Mouse (Mus musculus): Measurements from ENCODE around the gene Galnt16. TPM values are rescaled to one million over a fixed set of nuclear protein-coding genes. Genes with fewer than 3 reads are reported as not detected.

Gene Galnt16
- polyA plus RNA-seq, 2 experiments, result 15.7 to 19.1 TPM

GRCm38 (mm10) chr12:80642725-80643692 is 124.9 kb downstream of the Galnt16 start:
- Histone ChIP-seq H3K4me2 (replicated peaks; ENCODE audit: low read depth, low read length, severe bottlenecking) (peak overlapping the region; percentile 81), H3K27ac (replicated peaks; ENCODE audit: low read depth, low read length) (peak overlapping the region; percentile 94), H3K27me3 (ENCODE audit: control insufficient read depth, insufficient read depth, low read length) (no peaks in the 10 kb centered on the region), H3K9me3 (ENCODE audit: control insufficient read depth, low read length) (no peaks in the 10 kb centered on the region), H3K9ac (ENCODE audit: low read depth, low read length, severe bottlenecking) (peak overlapping the region; percentile 96), H3K4me1 (ENCODE audit: control insufficient read depth, insufficient read depth, low read length) (peaks cover 29% of the 10 kb centered on the region), H3K36me3 (ENCODE audit: control insufficient read depth, insufficient read depth, low read length) (peaks cover 41% of the 10 kb centered on the region), H3K4me3 (replicated peaks; ENCODE audit: low read length) (peak overlapping the region; percentile 97)
- DNase-seq (ENCODE audit: low spot score), result no peak
- WGBS, result 2% methylated on average over 48 of the region's 48 CpGs
- peak; percentile 69 for ATAC-seq (ENCODE audit: low FRiP score, low read depth)
- no peak for TF ChIP-seq POLR2A (IDR thresholded peaks at IDR 0.05; ENCODE audit: borderline replicate concordance, extremely low read depth, insufficient read depth, insufficient read length)

- H3K9me3 ChIP-seq (ENCODE audit: control insufficient read depth, low read length), result no peaks in the 10 kb centered on the region
- H3K4me2 ChIP-seq (replicated peaks; ENCODE audit: low read depth, low read length, severe bottlenecking), result peak within 1 kb of the TSS; percentile 81
- ATAC-seq (ENCODE audit: low FRiP score, low read depth) (peak; percentile 96), DNase-seq (ENCODE audit: low spot score) (peak; percentile 94)
- peak within 1 kb of the TSS; percentile 96 for H3K9ac ChIP-seq (ENCODE audit: low read depth, low read length, severe bottlenecking)
- H3K27me3 ChIP-seq (ENCODE audit: control insufficient read depth, insufficient read depth, low read length), result no peaks in the 10 kb centered on the region
- peak; percentile 59; the same call in 1 of the 2 replicates for TF ChIP-seq POLR2A (IDR thresholded peaks at IDR 0.05; ENCODE audit: borderline replicate concordance, extremely low read depth, insufficient read depth, insufficient read length)
- peak within 1 kb of the TSS; percentile 97 for H3K4me3 ChIP-seq (replicated peaks; ENCODE audit: low read length)
- WGBS, result under 1% methylated on average over 49 of the region's 50 CpGs
- H3K4me1 ChIP-seq (ENCODE audit: control insufficient read depth, insufficient read depth, low read length), result peaks cover 29% of the 10 kb centered on the region
- H3K27ac ChIP-seq (replicated peaks; ENCODE audit: low read depth, low read length), result peak within 1 kb of the TSS; percentile 94
- peaks cover 32% of the 10 kb centered on the region for H3K36me3 ChIP-seq (ENCODE audit: control insufficient read depth, insufficient read depth, low read length)
These were observed 125.8 kb downstream of the Galnt16 start, which contains the start of the genes Slc39a9 and Erh for GRCm38 (mm10) chr12:80643693-80644505. Gene Slc39a9 (plus strand): TSS chr12:80643883. Gene Erh (minus strand): TSS chr12:80644341.

DNA sequence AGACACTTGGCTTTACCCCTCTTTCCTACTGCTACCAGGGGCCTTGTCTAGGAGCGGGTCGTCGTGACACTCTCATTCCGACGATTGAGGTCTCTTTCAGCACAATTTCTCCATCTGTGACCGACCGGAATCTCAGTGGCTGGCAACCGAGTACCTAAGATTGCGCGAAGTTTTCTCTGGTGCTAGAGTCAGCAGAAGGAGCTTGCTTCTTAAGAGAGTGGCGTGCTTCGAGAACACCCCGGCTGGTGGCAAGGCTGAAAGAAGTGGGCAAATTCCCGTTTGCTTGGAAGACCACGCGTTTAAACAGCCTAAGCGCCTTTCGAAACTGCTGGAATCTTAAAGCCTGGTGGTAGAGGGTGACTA is 126.4 kb downstream of the Galnt16 start:
- no peak for ATAC-seq (ENCODE audit: low FRiP score, low read depth)
- peaks cover 29% of the 10 kb centered on the region for H3K4me1 ChIP-seq (ENCODE audit: control insufficient read depth, insufficient read depth, low read length)
- H3K36me3 ChIP-seq (ENCODE audit: control insufficient read depth, insufficient read depth, low read length), result peaks cover 27% of the 10 kb centered on the region
- H3K9me3 ChIP-seq (ENCODE audit: control insufficient read depth, low read length), result no peaks in the 10 kb centered on the region
- TF ChIP-seq POLR2A (IDR thresholded peaks at IDR 0.05; ENCODE audit: borderline replicate concordance, extremely low read depth, insufficient read depth, insufficient read length), result no peak
- no peak overlapping the region for H3K27ac ChIP-seq (replicated peaks; ENCODE audit: low read depth, low read length)
- 7% methylated on average over 18 of the region's 18 CpGs for WGBS
- DNase-seq (ENCODE audit: low spot score), result no peak
- H3K4me2 ChIP-seq (replicated peaks; ENCODE audit: low read depth, low read length, severe bottlenecking), result peak overlapping the region; percentile 81
- H3K4me3 ChIP-seq (replicated peaks; ENCODE audit: low read length), result peak overlapping the region; percentile 97
- H3K27me3 ChIP-seq (ENCODE audit: control insufficient read depth, insufficient read depth, low read length), result no peaks in the 10 kb centered on the region
- peak overlapping the region; percentile 96 for H3K9ac ChIP-seq (ENCODE audit: low read depth, low read length, severe bottlenecking)

DNA sequence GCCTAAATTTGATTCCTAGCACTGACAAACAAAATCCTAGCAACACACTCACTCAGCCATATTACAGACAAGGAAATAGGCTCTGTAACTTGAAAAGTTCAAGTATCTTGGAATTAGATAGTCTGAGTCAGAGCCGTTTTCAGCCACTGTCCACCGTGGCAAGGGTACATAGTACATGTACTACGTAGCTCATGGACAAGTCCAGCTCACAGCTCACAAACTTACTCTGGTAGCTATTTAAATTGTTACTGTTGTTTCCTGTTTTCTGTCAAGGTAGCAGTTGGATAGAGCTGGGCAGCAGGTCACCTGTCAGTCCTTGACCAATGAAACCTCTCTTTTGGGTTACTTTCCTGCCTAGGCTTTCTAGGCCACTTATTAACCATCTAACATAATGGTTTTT is 128.3 kb downstream of the Galnt16 start:
- no peak overlapping the region for H3K4me3 ChIP-seq (replicated peaks; ENCODE audit: low read length)
- peaks cover 8% of the 10 kb centered on the region for H3K36me3 ChIP-seq (ENCODE audit: control insufficient read depth, insufficient read depth, low read length)
- H3K9me3 ChIP-seq (ENCODE audit: control insufficient read depth, low read length), result no peaks in the 10 kb centered on the region
- H3K4me1 ChIP-seq (ENCODE audit: control insufficient read depth, insufficient read depth, low read length), result peaks cover 29% of the 10 kb centered on the region
- no peaks in the 10 kb centered on the region for H3K27me3 ChIP-seq (ENCODE audit: control insufficient read depth, insufficient read depth, low read length)
- 97% methylated on average over 3 of the region's 3 CpGs for WGBS
- peak overlapping the region; percentile 28; the same call in 1 of the 2 replicates for H3K9ac ChIP-seq (ENCODE audit: low read depth, low read length, severe bottlenecking)
- no peak for TF ChIP-seq POLR2A (IDR thresholded peaks at IDR 0.05; ENCODE audit: borderline replicate concordance, extremely low read depth, insufficient read depth, insufficient read length)
- ATAC-seq (ENCODE audit: low FRiP score, low read depth), result no peak
- H3K4me2 ChIP-seq (replicated peaks; ENCODE audit: low read depth, low read length, severe bottlenecking), result no peak overlapping the region; the same call in 1 of the 2 replicates
- no peak overlapping the region for H3K27ac ChIP-seq (replicated peaks; ENCODE audit: low read depth, low read length)
- DNase-seq (ENCODE audit: low spot score), result no peak

All from limb, embryonic 14.5 days (tissue).